Mouse (Mus musculus) mesoderm, embryonic 11.5 days (tissue): ENCODE results near the gene Atp6v1b1.

Source experiments
- DNase-seq: peaks from one replicate; pipeline ENCODE4 v3.0.0-alpha.2; 2012; ENCODE audit warnings: low read depth, low spot score

Atp6v1b1 gene

GRCm38 (mm10) chr6:83715461-83716196, 27.2 kb upstream of the Atp6v1b1 start:
- DNase-seq = no peak

- no peak for DNase-seq
Observed at GRCm38 (mm10) chr6:83717026-83717425, 25.8 kb upstream of the Atp6v1b1 start.

DNA sequence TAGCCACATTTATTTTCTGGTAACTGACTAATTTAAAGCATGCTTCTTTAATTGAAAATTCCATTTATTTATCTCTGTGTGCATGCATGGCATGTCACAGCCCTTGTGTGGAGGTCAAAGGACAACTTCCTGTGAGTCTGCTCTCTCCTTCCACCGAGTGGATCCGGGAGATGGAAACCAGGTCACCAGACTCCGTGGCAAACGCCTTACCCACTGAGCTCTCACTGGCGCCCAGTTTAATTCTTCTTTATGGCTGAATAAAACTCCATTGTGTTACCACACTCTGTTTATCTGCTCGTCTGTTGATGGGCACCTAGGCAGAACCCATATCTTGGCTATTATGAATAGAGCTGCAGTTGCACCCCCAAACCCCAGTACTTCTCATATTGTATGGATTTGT, 20.3 kb upstream of the Atp6v1b1 start:
- DNase-seq = no peak

- DNase-seq = no peak
Observed at GRCm38 (mm10) chr6:83727178-83727577, 15.6 kb upstream of the Atp6v1b1 start.

DNA sequence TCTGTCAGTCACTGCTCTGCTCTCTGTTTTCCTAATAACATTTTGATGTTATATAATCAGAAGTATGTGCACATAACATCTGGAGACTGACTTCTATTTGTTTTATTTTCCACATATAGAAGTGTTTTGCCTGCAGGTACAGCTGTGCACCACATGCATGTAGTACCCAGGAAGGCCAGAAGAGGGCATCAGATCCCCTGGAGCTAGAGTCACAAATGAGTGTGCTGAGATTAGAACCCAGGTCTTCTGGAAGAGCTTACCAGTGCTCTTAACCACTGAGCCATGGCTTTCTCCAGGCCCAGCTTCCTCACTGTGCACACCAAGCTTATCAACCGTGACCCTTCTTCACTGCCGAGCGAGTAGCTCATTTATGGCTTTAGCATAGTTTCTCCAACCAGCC, 14.3 kb upstream of the Atp6v1b1 start:
- no peak for DNase-seq

- DNase-seq = no peak
Observed at GRCm38 (mm10) chr6:83729350-83729970, 13.3 kb upstream of the Atp6v1b1 start.

DNA sequence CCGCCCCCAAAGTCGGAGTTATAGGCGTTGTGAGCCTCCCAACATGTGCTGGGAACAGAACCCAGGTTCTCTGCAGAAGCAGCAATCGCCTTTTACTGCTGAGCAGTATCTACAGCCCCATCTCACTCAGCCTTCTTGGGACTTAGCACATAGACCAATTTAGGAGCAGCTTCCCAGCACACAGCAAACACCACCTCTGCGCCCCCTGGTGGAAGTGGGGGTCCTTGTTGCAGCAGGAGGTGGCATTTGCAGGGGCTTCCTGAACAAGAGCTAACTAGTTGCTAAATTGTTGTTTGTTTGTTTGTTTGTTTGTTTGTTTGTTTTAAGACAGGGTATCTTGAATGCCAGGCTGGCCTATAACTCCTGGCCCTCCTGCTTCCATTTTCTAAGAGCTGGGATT, 11.7 kb upstream of the Atp6v1b1 start:
- peak; percentile 77 for DNase-seq

GRCm38 (mm10) chr6:83737311-83737710, 5.5 kb upstream of the Atp6v1b1 start:
- no peak for DNase-seq

DNA sequence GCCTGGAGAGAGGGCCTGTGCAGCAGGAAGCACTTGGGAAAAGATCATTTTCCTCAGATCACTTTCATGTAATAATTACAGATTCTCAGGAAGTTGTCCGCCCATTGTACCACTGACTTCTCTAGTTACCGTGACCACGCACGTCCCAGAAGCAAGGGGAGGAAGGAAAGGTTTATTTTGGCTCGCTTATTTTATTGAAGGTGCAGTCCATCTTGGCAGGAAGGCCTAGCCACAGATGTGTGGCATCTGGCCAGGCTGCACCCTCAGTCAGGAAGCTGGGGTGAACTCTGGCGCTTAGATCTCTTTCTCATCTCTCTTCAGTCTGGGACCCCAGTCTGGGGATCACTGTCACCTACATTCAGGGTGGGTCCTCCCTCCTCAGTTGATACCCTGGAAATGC, 4.2 kb upstream of the Atp6v1b1 start:
- no peak for DNase-seq

GRCm38 (mm10) chr6:83743212-83743611, 422 bp downstream of the Atp6v1b1 start:
- no peak for DNase-seq

DNA sequence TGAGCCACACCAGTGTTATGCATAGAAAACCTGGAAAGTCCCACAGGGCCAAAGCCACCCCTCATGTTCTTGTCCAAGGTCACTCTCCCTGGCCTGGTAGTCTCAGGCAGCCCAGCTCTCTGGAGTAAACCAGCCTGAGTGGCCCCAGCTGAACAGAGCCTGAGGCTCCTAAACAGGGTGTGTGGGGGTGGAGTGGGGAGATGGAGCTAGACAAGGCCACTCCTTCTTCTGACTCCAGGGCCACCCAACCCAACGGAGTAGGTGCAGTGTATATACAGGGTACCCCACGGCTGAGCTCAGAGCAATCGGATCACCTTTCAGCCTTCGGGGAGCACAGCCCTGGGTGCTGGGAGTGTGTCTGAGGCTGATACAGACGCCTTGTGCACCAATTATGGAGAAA, 1.3 kb downstream of the Atp6v1b1 start:
- no peak for DNase-seq

- DNase-seq = no peak
Observed at GRCm38 (mm10) chr6:83744557-83744956, 1.8 kb downstream of the Atp6v1b1 start.

DNA sequence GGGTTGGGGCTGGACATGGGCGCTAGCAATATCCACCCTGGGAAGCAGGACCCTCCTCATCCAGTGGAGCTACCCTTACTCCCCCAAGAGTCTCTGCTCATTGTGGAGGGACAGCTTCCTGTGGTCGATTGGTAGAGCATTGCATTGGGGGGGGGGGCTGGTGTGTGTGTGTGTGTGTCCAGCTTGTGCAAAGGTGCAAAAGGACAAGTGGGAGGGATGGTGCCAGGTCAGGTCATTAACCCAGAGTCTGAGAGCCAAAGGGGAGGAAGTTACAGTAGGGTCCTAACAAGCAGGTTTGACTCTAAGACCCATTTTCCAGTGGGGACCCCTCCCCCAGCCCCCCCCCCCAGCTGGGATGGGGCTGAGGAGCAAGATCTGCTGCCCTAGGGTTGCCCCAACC, 2.7 kb downstream of the Atp6v1b1 start:
- DNase-seq = no peak

DNA sequence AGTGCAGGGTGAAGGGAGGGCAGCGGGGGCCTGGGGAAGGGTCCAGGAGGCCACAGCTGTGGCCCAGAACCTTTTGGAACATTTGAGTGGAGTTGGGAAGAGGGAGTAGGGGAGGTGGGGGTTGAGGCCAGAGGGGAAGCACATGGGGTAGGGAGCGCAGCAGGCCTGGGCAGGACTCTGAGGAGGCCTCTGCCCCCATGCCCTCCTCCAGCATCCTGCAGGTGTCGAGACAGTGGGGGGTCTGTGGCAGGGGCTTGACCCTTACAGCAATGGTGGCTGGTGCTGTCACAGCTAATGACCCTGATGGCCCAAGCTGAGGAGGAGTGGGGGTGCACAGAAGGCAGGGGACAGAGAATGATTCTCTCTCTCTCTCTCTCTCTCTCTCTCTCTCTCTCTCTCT, 6.5 kb downstream of the Atp6v1b1 start:
- DNase-seq = no peak

- DNase-seq = peak; percentile 70
Observed at GRCm38 (mm10) chr6:83750171-83750684, 7.4 kb downstream of the Atp6v1b1 start.

DNA sequence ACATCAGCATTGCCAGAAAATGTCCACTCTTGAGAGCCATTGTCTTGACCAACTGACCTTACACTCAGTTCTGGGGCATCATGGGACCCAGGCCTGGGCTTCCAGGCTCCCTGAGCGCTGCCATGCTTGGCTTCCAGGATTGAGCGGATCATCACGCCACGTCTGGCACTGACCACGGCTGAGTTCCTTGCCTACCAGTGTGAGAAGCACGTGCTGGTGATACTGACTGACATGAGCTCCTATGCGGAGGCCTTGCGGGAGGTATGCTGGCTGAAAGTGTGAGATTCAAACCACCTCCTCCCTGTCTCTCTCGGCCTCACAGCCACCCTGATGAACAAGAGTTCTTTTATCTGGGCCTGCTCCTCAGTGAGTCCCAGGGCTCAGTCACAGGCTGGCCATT, 13.3 kb downstream of the Atp6v1b1 start:
- no peak for DNase-seq

- no peak for DNase-seq
Observed at GRCm38 (mm10) chr6:83762344-83762743, 19.6 kb downstream of the Atp6v1b1 start, which contains the start of gene Ankrd53. Gene Ankrd53 (plus strand): TSS chr6:83762644.

DNA sequence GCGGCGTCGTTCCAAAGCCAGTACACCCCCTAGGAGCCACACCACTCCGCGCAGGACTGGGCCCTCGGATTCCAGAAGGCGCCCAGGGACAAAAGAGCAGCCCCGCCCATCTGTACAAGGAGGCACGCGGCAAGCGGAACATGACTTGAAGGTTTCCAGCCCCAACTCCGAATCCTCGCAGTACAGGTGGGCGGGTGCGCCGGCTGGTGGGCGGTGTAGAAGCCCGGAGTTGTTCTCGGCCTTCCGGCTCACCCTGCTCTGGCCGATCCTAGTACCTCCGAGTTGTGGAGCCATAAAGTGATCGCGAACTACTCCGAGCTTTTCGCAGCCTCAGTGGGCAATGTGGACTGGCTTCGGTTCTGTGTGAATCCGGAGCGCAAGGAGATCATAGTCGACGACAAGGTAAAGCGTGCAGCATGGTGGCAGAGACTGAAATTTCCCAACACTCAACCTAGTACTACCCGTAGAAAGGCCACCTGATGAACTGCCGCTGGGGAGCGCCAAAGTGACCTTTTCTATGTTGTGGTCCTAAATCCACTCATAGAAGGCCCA, 20.2 kb downstream of the Atp6v1b1 start:
- peak; percentile 7 for DNase-seq

- no peak for DNase-seq
Observed at GRCm38 (mm10) chr6:83766982-83767381, 24.2 kb downstream of the Atp6v1b1 start.

DNA sequence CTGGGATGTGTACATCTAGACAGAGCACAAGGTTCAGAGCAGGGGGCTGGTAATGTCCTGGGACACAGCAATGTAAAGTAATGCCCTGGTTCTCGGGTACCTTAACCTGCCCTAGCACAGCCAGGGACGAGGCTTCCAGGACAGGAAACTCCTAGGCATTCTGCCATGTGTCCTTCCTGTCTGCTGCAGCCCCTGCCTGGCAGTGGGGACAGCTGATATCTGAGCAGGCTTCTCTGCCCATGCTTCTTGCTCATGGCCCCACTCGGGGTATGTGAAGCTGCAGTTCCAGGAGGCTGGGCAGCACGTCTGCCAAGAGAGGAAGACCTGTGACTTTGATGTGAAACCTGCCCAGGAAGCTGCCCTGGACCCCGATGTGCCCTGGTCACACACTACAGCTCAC, 25.7 kb downstream of the Atp6v1b1 start:
- DNase-seq = no peak

DNA sequence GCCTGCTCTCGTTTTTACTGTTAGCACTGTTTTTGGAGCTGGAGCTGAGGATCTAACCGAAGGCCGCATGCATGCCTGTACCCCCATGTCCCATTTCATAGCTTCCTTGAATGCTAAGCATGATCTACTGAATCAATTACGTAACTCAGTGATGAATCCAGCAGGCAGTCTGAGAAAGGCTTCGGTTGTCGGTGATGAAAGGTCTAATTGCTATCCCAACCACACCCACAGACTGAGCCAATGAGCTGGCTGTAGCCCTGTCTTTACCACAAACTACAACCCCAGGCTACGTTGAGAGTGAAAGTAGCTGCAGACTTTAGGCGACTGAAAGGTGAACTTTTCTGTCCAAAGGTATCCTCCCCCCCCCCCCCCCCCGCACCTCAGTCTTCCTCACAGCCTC, 31.3 kb downstream of the Atp6v1b1 start:
- DNase-seq = no peak

DNA sequence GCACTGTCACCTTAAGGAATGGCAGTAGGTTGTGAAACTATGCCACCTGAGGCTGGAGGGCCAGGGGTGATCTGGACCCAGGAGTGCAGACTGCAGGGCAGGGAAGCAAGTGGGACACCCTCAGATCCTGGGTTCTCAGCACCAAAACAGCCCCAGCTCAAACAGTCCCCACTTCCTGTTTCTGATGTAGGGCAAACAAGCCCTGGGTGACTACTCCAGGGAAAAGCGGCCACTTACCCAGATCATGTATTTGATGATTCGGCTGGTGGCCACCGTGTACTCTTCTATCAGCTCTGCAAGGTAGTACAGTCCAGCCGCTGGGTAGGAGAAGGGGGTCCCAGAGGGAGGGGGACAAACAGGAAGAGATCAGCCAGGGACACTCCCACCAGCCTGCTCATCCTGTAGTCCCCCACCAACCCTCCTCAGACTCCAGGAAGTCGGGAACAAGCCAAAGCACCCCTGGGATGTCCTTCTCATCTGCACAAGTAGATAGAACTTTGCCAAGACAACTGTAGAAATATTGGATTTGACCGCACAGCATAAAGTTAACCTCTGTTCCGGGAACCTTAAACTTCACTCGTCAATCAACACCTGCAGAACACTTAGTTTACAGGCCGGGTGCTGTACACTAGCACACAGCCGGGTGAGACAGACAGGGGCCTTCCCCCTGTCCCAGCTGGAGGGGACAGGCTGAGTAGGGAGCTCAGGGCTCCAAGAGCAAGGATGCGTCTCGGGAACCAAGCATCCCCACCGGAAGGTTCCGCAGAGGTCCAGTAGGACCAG, 32.2 kb downstream of the Atp6v1b1 start:
- no peak for DNase-seq
